Mouse (Mus musculus) hindbrain, postnatal 0 days (tissue): ENCODE data around the gene Usf3. TPM values are rescaled to one million over a fixed set of nuclear protein-coding genes. Genes with fewer than 3 reads are reported as not detected.

ENCODE experiments used
- ATAC-seq: fragments of 200-750 bp; cut with Nextera tagmentation; 2 replicates; pipeline ENCODE4 v1.8.0; 2017; ENCODE audit warnings: mild to moderate bottlenecking, moderate TSS enrichment, moderate library complexity
- DNase-seq: peaks from one replicate; pipeline ENCODE4 v3.0.0-alpha.2; 2015; ENCODE audit warnings: low spot score
- H3K27ac ChIP-seq: fragments of 300-500 bp; sonication (generic); 2 replicates; pipeline ENCODE4 v1.5.1; 2014; ENCODE audit warnings: mild to moderate bottlenecking
- H3K27me3 ChIP-seq: fragments of 300-500 bp; sonication (generic); 2 replicates; pipeline ENCODE4 v1.6.1; 2014; ENCODE audit warnings: low read length, mixed read lengths; ENCODE audit not compliant: insufficient read depth
- H3K36me3 ChIP-seq: fragments of 300-500 bp; sonication (generic); 2 replicates; pipeline ENCODE4 v1.6.1; 2014; ENCODE audit warnings: low read length, mixed read lengths; ENCODE audit not compliant: insufficient read depth
- H3K4me1 ChIP-seq: fragments of 300-500 bp; sonication (generic); 2 replicates; pipeline ENCODE4 v1.6.1; 2014; ENCODE audit warnings: antibody characterized with exemption, low read length, mixed read lengths; ENCODE audit not compliant: insufficient read depth
- H3K4me2 ChIP-seq: fragments of 300-500 bp; sonication (generic); 2 replicates; pipeline ENCODE4 v1.6.1; 2014; ENCODE audit warnings: low read depth, mild to moderate bottlenecking, low read length, moderate library complexity, mixed read lengths
- H3K4me3 ChIP-seq: fragments of 300-500 bp; sonication (generic); 2 replicates; pipeline ENCODE4 v1.5.1; 2014; ENCODE audit warnings: low read length
- H3K9ac ChIP-seq: fragments of 300-500 bp; sonication (generic); replicated peaks from 2 replicates; pipeline ENCODE4 v1.6.1; 2014; ENCODE audit warnings: mild to moderate bottlenecking, low read length, moderate library complexity, mixed read lengths
- H3K9me3 ChIP-seq: fragments of 300-500 bp; sonication (generic); 2 replicates; pipeline ENCODE4 v1.6.1; 2016; ENCODE audit warnings: low read length, mixed read lengths
- CTCF ChIP-seq: IDR thresholded peaks from 2 replicates; pipeline ENCODE4 v1.5.1; 2016; ENCODE audit warnings: antibody characterized with exemption, control low read depth, low read depth
- WGBS: fragments of 180-500 bp; shearing (Covaris S2); extraction: QIAGEN DNeasy Blood & Tissue Kit; methylation state at CpG from one replicate; pipeline ENCODE4 v1.1.7; 2014; 5-methylcytosine and 5-hydroxymethylcytosine counted together
- polyA plus RNA-seq: library from polyadenylated mRNA; unstranded; fragments of >200 nt; fragmentation: Nextera tagmentation; extraction: Ambion mirVana; gene quantifications from 2 replicates; pipeline ENCODE4 v1.2.1, GENCODE M21; 2015
- total RNA-seq: library from RNA; depleted of rRNA; stranded (reverse); fragments of >200 nt; gene quantifications from 2 replicates; pipeline ENCODE4 v1.2.3, GENCODE M21; 2014

The Usf3 gene
- total and polyA plus RNA-seq, 2 experiments from 2014 or later, result 1.9 to 13.8 TPM

GRCm38 (mm10) chr16:44204331-44204730, 31.3 kb downstream of the Usf3 start:
- WGBS, result 87% methylated on average over 6 of the region's 6 CpGs
- DNase-seq, result peak; percentile 14
- H3K4me1 ChIP-seq, result no peaks in the 10 kb centered on the region
- no peak overlapping the region for H3K27ac ChIP-seq
- no peak overlapping the region for H3K4me2 ChIP-seq
- H3K9ac ChIP-seq, result no peak overlapping the region
- TF ChIP-seq CTCF, result no peak
- no peaks in the 10 kb centered on the region for H3K27me3 ChIP-seq
- no peak for ATAC-seq
- H3K4me3 ChIP-seq, result no peak overlapping the region
- H3K36me3 ChIP-seq, result peaks cover 22% of the 10 kb centered on the region; the same call in 1 of the 2 replicates
- H3K9me3 ChIP-seq, result no peaks in the 10 kb centered on the region

GRCm38 (mm10) chr16:44205973-44206372, 32.9 kb downstream of the Usf3 start:
- no peak overlapping the region for H3K4me2 ChIP-seq
- ATAC-seq (no peak), DNase-seq (no peak)
- H3K9ac ChIP-seq, result no peak overlapping the region
- no peak overlapping the region for H3K4me3 ChIP-seq
- peaks cover 21% of the 10 kb centered on the region; the same call in 1 of the 2 replicates for H3K36me3 ChIP-seq
- no peak for TF ChIP-seq CTCF
- H3K27ac ChIP-seq, result no peak overlapping the region
- no peaks in the 10 kb centered on the region for H3K27me3 ChIP-seq
- WGBS, result 88% methylated on average over 8 of the region's 8 CpGs
- no peaks in the 10 kb centered on the region for H3K9me3 ChIP-seq
- H3K4me1 ChIP-seq, result no peaks in the 10 kb centered on the region

GRCm38 (mm10) chr16:44210156-44211053, 37.4 kb downstream of the Usf3 start:
- Histone ChIP-seq H3K9me3 (no peaks in the 10 kb centered on the region), H3K36me3 (peaks cover 34% of the 10 kb centered on the region), H3K4me3 (no peak overlapping the region), H3K27ac (no peak overlapping the region), H3K4me2 (no peak overlapping the region), H3K27me3 (no peaks in the 10 kb centered on the region), H3K9ac (no peak overlapping the region), H3K4me1 (no peaks in the 10 kb centered on the region)
- WGBS, result 76% methylated on average over 10 of the region's 10 CpGs
- TF ChIP-seq CTCF, result no peak
- ATAC-seq, result no peak
- DNase-seq, result no peak

GRCm38 (mm10) chr16:44211054-44211414, 38.0 kb downstream of the Usf3 start:
- Histone ChIP-seq H3K36me3 (peaks cover 40% of the 10 kb centered on the region), H3K4me2 (no peak overlapping the region), H3K9ac (no peak overlapping the region), H3K27ac (no peak overlapping the region), H3K27me3 (no peaks in the 10 kb centered on the region), H3K4me3 (no peak overlapping the region), H3K4me1 (no peaks in the 10 kb centered on the region), H3K9me3 (no peaks in the 10 kb centered on the region)
- WGBS, result 91% methylated on average over 1 of the region's 1 CpGs
- no peak for TF ChIP-seq CTCF
- DNase-seq (no peak), ATAC-seq (no peak)

- Histone ChIP-seq H3K36me3 (peaks cover 50% of the 10 kb centered on the region), H3K9me3 (no peaks in the 10 kb centered on the region), H3K27ac (no peak overlapping the region), H3K4me2 (no peak overlapping the region), H3K27me3 (no peaks in the 10 kb centered on the region), H3K4me3 (no peak overlapping the region), H3K9ac (no peak overlapping the region), H3K4me1 (no peaks in the 10 kb centered on the region)
- no peak for ATAC-seq
- no peak for DNase-seq
- 91% methylated on average over 7 of the region's 7 CpGs for WGBS
- no peak for TF ChIP-seq CTCF
Measured at GRCm38 (mm10) chr16:44212703-44213102, 39.7 kb downstream of the Usf3 start.

- no peak overlapping the region for H3K27ac ChIP-seq
- H3K4me2 ChIP-seq, result no peak overlapping the region
- TF ChIP-seq CTCF, result no peak
- 89% methylated on average over 9 of the region's 9 CpGs for WGBS
- DNase-seq (no peak), ATAC-seq (no peak)
- no peaks in the 10 kb centered on the region for H3K27me3 ChIP-seq
- H3K4me1 ChIP-seq, result no peaks in the 10 kb centered on the region
- H3K36me3 ChIP-seq, result peaks cover 62% of the 10 kb centered on the region
- H3K9me3 ChIP-seq, result no peaks in the 10 kb centered on the region
- no peak overlapping the region for H3K4me3 ChIP-seq
- no peak overlapping the region for H3K9ac ChIP-seq
Measured at GRCm38 (mm10) chr16:44215513-44215912, 42.5 kb downstream of the Usf3 start.

GRCm38 (mm10) chr16:44216417-44216816, 43.4 kb downstream of the Usf3 start:
- no peaks in the 10 kb centered on the region for H3K4me1 ChIP-seq
- no peak for TF ChIP-seq CTCF
- H3K9me3 ChIP-seq, result no peaks in the 10 kb centered on the region
- peaks cover 66% of the 10 kb centered on the region for H3K36me3 ChIP-seq
- WGBS, result 93% methylated on average over 7 of the region's 7 CpGs
- H3K27me3 ChIP-seq, result no peaks in the 10 kb centered on the region
- ATAC-seq, result no peak
- no peak overlapping the region for H3K9ac ChIP-seq
- H3K27ac ChIP-seq, result no peak overlapping the region
- H3K4me3 ChIP-seq, result no peak overlapping the region
- no peak for DNase-seq
- no peak overlapping the region for H3K4me2 ChIP-seq
